Mouse (Mus musculus) cerebellum, adult 11-12 months (tissue): ENCODE results near the gene Smarcc2.
"Not testable (repeated sequence)": the region's sequence is repeated elsewhere in the genome, so short reads cannot be mapped to it uniquely, and the experiment has no call there.

Experiments
- DNase-seq: peaks from one replicate; pipeline ENCODE4 v3.0.0; 2022

Gene Smarcc2

GRCm38 (mm10) chr10:128493695-128494666 is 34.9 kb downstream of the Smarcc2 start, which contains the start of gene Myl6:
TSS of gene Myl6 (minus strand) at chr10:128494145.
- DNase-seq: peak; percentile 98

- peak; percentile 60 for DNase-seq
Measured at GRCm38 (mm10) chr10:128494667-128495245, 35.7 kb downstream of the Smarcc2 start.

GRCm38 (mm10) chr10:128495270-128495669 is 36.2 kb downstream of the Smarcc2 start:
- no peak for DNase-seq

- DNase-seq: no peak
Measured at GRCm38 (mm10) chr10:128495903-128496302, 36.9 kb downstream of the Smarcc2 start.

GRCm38 (mm10) chr10:128496509-128497077 is 37.5 kb downstream of the Smarcc2 start:
- no peak for DNase-seq

GRCm38 (mm10) chr10:128497134-128497737 is 38.2 kb downstream of the Smarcc2 start:
- DNase-seq: peak; percentile 66

- peak; percentile 98 for DNase-seq
Measured at GRCm38 (mm10) chr10:128498590-128498989, 39.5 kb downstream of the Smarcc2 start, which contains the start of gene Myl6b. TSS of gene Myl6b (minus strand) at chr10:128498685.

- peak; percentile 76 for DNase-seq
Measured at GRCm38 (mm10) chr10:128499116-128499671, 40.1 kb downstream of the Smarcc2 start.

GRCm38 (mm10) chr10:128502341-128502740 is 43.3 kb downstream of the Smarcc2 start:
- no peak for DNase-seq

- no peak for DNase-seq
Measured at GRCm38 (mm10) chr10:128503532-128503931, 44.5 kb downstream of the Smarcc2 start.

- DNase-seq: no peak
Measured at GRCm38 (mm10) chr10:128504012-128504411, 45.0 kb downstream of the Smarcc2 start.

- no peak for DNase-seq
Measured at GRCm38 (mm10) chr10:128504641-128505370, 45.8 kb downstream of the Smarcc2 start.

- DNase-seq: not testable (repeated sequence)
Measured at GRCm38 (mm10) chr10:128505371-128505667, 46.3 kb downstream of the Smarcc2 start.

GRCm38 (mm10) chr10:128505974-128506373 is 46.9 kb downstream of the Smarcc2 start:
- no peak for DNase-seq

GRCm38 (mm10) chr10:128508260-128508659 is 49.2 kb downstream of the Smarcc2 start:
- no peak for DNase-seq

- no peak for DNase-seq
Measured at GRCm38 (mm10) chr10:128509203-128509602, 50.2 kb downstream of the Smarcc2 start.

- no peak for DNase-seq
Measured at GRCm38 (mm10) chr10:128509831-128510230, 50.8 kb downstream of the Smarcc2 start.

- DNase-seq: no peak
Measured at GRCm38 (mm10) chr10:128510301-128510700, 51.3 kb downstream of the Smarcc2 start.

GRCm38 (mm10) chr10:128511189-128511588 is 52.1 kb downstream of the Smarcc2 start:
- no peak for DNase-seq

- no peak for DNase-seq
Measured at GRCm38 (mm10) chr10:128511761-128512160, 52.7 kb downstream of the Smarcc2 start.

- DNase-seq: no peak
Measured at GRCm38 (mm10) chr10:128515044-128515443, 56.0 kb downstream of the Smarcc2 start.

- no peak for DNase-seq
Measured at GRCm38 (mm10) chr10:128516029-128516428, 57.0 kb downstream of the Smarcc2 start.
